Mouse (Mus musculus): ENCODE measurements around the gene Lbhd2. TPM values are rescaled to one million over a fixed set of nuclear protein-coding genes. Genes with fewer than 3 reads are reported as not detected.

Lbhd2 gene
- total and polyA plus RNA-seq, 3 experiments, result not detected

DNA sequence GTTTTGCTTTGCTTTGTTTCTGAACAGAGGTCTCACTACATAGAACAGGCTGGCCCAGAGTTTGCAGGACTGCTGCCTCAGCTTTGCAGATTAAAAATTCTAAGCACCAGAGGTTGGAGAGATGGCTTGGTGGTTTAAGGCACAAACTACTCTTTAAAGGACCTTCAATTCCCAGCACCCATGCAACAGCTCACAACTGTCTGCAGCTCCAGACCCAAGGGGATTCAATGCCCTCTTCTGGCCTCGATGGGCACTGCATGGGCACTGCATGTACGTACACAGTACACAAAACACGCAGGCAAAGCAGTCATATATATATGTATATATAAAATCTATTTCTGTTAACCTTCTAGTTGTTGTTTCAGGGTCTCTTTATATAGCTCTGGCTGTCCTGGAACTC, 42.4 kb upstream of the Lbhd2 start:
- TF ChIP-seq CTCF (conservative IDR thresholded peaks at IDR 0.05 in 1 of 2, IDR thresholded peaks at IDR 0.05 in 1 of 2; ENCODE audit: low read depth in 2 of 2, low read length in 2 of 2), result peak in 1 of 2 experiments; percentile 28; a peak in 1 of 4 replicates
- no peak for TF ChIP-seq USF1 (IDR thresholded peaks at IDR 0.05; ENCODE audit: low read depth, low read length)
- TF ChIP-seq MAZ (IDR thresholded peaks at IDR 0.05; ENCODE audit: low read depth, low read length), result no peak
- no peak for TF ChIP-seq MYC (IDR thresholded peaks at IDR 0.05; ENCODE audit: low read depth, low read length)
- peak; percentile 13 for TF ChIP-seq SMC3 (IDR thresholded peaks at IDR 0.05; ENCODE audit: low read depth, low read length)
- TF ChIP-seq RAD21 (IDR thresholded peaks at IDR 0.05; ENCODE audit: low read depth, low read length), result peak; percentile 13
- TF ChIP-seq TCF12 (IDR thresholded peaks at IDR 0.05; ENCODE audit: low read depth, low read length), result no peak
- no peak for TF ChIP-seq MEF2A (IDR thresholded peaks at IDR 0.05; ENCODE audit: borderline replicate concordance, low read depth, low read length)
- no peak for TF ChIP-seq POLR2AphosphoS2 (IDR thresholded peaks at IDR 0.05; ENCODE audit: low read depth, low read length)
- Histone ChIP-seq H3K36me3 (replicated peaks in 1 of 2; ENCODE audit: control insufficient read depth in 1 of 2, insufficient read depth in 1 of 2, low read length in 1 of 2) (peaks cover 0 to 18% of the 10 kb centered on the region in 2 experiments), H3K9ac (ENCODE audit: insufficient read depth, low read depth) (no peak overlapping the region), H3K79me2 (replicated peaks; ENCODE audit: control insufficient read depth, extremely low read depth, insufficient read depth, poor library complexity, severe bottlenecking) (no peaks in the 10 kb centered on the region; the same call in 1 of the 2 replicates), H3K4me3 (replicated peaks in 1 of 3; ENCODE audit: low read depth in 2 of 3, low read length in 2 of 3, poor library complexity in 1 of 3) (no peak overlapping the region), H3K4me1 (ENCODE audit: control insufficient read depth in 1 of 2, insufficient read depth in 2 of 2) (peaks cover 13 to 19% of the 10 kb centered on the region in 2 experiments), H3K9me3 (replicated peaks; ENCODE audit: low read length) (peaks cover 2% of the 10 kb centered on the region), H3K4me2 (ENCODE audit: insufficient read depth, low read depth, poor library complexity, severe bottlenecking) (no peak overlapping the region), H3K27me3 (replicated peaks) (no peaks in the 10 kb centered on the region), H3K27ac (ENCODE audit: insufficient read depth, low read depth) (no peak overlapping the region)
- DNase-seq (ENCODE audit: extremely low read depth), result no peak
- in situ Hi-C loops (cut with MboI; ENCODE audit: low pct_ligation_motif_present, low pct_unique_long_range_greater_than_20kb, low sequenced_read_pairs) (no loop called here), dilution Hi-C loops (cut with MboI; ENCODE audit: extremely low pct_ligation_motif_present, extremely low pct_unique_long_range_greater_than_20kb, low sequenced_read_pairs) (no loop called here)

DNA sequence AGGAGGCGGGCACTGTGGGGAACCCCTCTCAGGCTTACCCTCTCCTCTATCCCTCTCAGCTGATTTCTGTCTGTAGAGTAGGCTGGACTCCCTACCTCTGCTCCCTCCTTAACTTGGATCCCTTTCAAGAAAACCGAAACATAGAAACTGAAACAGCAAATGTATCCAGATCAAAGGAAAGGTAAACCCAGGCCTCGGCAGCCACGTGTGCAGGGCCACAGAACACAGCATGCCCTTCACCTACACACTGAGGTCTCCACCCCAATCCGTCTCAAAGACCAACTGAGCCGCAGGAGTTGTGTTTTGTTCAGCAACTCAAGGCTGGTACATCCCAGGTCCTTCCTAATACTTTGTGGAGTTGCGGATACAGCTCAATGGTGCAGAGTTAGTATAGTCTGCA, 39.5 kb upstream of the Lbhd2 start:
- no peak for DNase-seq (ENCODE audit: extremely low read depth)
- Histone ChIP-seq H3K4me3 (replicated peaks in 1 of 3; ENCODE audit: low read depth in 2 of 3, low read length in 2 of 3, poor library complexity in 1 of 3) (no peak overlapping the region), H3K4me2 (ENCODE audit: insufficient read depth, low read depth, poor library complexity, severe bottlenecking) (peak overlapping the region; percentile 1; the same call in 1 of the 2 replicates), H3K9ac (ENCODE audit: insufficient read depth, low read depth) (no peak overlapping the region), H3K9me3 (replicated peaks; ENCODE audit: low read length) (peaks cover 2% of the 10 kb centered on the region), H3K79me2 (replicated peaks; ENCODE audit: control insufficient read depth, extremely low read depth, insufficient read depth, poor library complexity, severe bottlenecking) (no peaks in the 10 kb centered on the region; the same call in none of the 2 replicates), H3K27ac (ENCODE audit: insufficient read depth, low read depth) (no peak overlapping the region), H3K36me3 (replicated peaks in 1 of 2; ENCODE audit: control insufficient read depth in 1 of 2, insufficient read depth in 1 of 2, low read length in 1 of 2) (peaks cover 0 to 7% of the 10 kb centered on the region in 2 experiments), H3K4me1 (ENCODE audit: control insufficient read depth in 1 of 2, insufficient read depth in 2 of 2) (peaks cover 13 to 32% of the 10 kb centered on the region in 2 experiments), H3K27me3 (replicated peaks) (no peaks in the 10 kb centered on the region)
- dilution Hi-C loops (cut with MboI; ENCODE audit: extremely low pct_ligation_motif_present, extremely low pct_unique_long_range_greater_than_20kb, low sequenced_read_pairs) (no loop called here), in situ Hi-C loops (cut with MboI; ENCODE audit: low pct_ligation_motif_present, low pct_unique_long_range_greater_than_20kb, low sequenced_read_pairs) (no loop called here)
- TF ChIP-seq MXI1 (IDR thresholded peaks at IDR 0.05; ENCODE audit: low read depth, low read length) (peak; percentile 70; the same call in 1 of the 2 replicates), SIN3A (IDR thresholded peaks at IDR 0.05; ENCODE audit: low read length) (no peak), E2F4 (IDR thresholded peaks at IDR 0.05; ENCODE audit: insufficient replicate concordance, low read depth, low read length) (no peak), CTCF (conservative IDR thresholded peaks at IDR 0.05 in 1 of 2, IDR thresholded peaks at IDR 0.05 in 1 of 2; ENCODE audit: low read depth in 2 of 2, low read length in 2 of 2) (no peak), MAX (IDR thresholded peaks at IDR 0.05; ENCODE audit: low read length) (0 out of 2 replicates have a peak, but pooled peaks have one; percentile 43), IRF4 (IDR thresholded peaks at IDR 0.05; ENCODE audit: low read depth, low read length) (peak; percentile 5; the same call in 1 of the 2 replicates), MYC (IDR thresholded peaks at IDR 0.05; ENCODE audit: low read depth, low read length) (0 out of 2 replicates have a peak, but pooled peaks have one; percentile 47)
